Mouse (Mus musculus) neural tube, embryonic 13.5 days (tissue): ENCODE measurements around the gene 4930447C04Rik. TPM values are rescaled to one million over a fixed set of nuclear protein-coding genes. Genes with fewer than 3 reads are reported as not detected.

Experiments used
- ATAC-seq: fragments of 200-750 bp; cut with Nextera tagmentation; 2 replicates; pipeline ENCODE4 v1.8.0; 2017; ENCODE audit warnings: low read depth, mild to moderate bottlenecking, moderate TSS enrichment, moderate library complexity
- H3K27ac ChIP-seq: fragments of 300-500 bp; sonication (generic); replicated peaks from 2 replicates; pipeline ENCODE4 v1.5.1; 2015; ENCODE audit warnings: moderate library complexity, mild to moderate bottlenecking, inconsistent platforms
- H3K27me3 ChIP-seq: fragments of 300-500 bp; sonication (generic); 2 replicates; pipeline ENCODE4 v1.6.1; 2015; ENCODE audit warnings: mild to moderate bottlenecking, inconsistent platforms
- H3K36me3 ChIP-seq: fragments of 300-500 bp; sonication (generic); 2 replicates; pipeline ENCODE4 v1.6.1; 2015; ENCODE audit warnings: mild to moderate bottlenecking, inconsistent platforms
- H3K4me1 ChIP-seq: fragments of 300-500 bp; sonication (generic); replicated peaks from 2 replicates; pipeline ENCODE4 v1.6.1; 2015; ENCODE audit warnings: inconsistent platforms
- H3K4me2 ChIP-seq: fragments of 300-500 bp; sonication (generic); 2 replicates; pipeline ENCODE4 v1.6.1; 2015; ENCODE audit warnings: inconsistent platforms, mild to moderate bottlenecking, moderate library complexity
- H3K4me3 ChIP-seq: fragments of 300-500 bp; sonication (generic); 2 replicates; pipeline ENCODE4 v1.5.1; 2015; ENCODE audit warnings: mild to moderate bottlenecking, inconsistent platforms
- H3K9ac ChIP-seq: fragments of 300-500 bp; sonication (generic); 2 replicates; pipeline ENCODE4 v1.6.1; 2015; ENCODE audit warnings: moderate library complexity, mild to moderate bottlenecking, inconsistent platforms
- H3K9me3 ChIP-seq: fragments of 300-500 bp; sonication (generic); 2 replicates; pipeline ENCODE4 v1.6.1; 2016; ENCODE audit warnings: inconsistent platforms
- WGBS: fragments of 180-500 bp; shearing (Covaris S2); methylation state at CpG from one replicate; pipeline ENCODE4 v1.1.7; 2015; 5-methylcytosine and 5-hydroxymethylcytosine counted together
- polyA plus RNA-seq: library from polyadenylated mRNA; unstranded; fragments of >200 nt; fragmentation: Nextera tagmentation; extraction: Ambion mirVana; gene quantifications from 2 replicates; pipeline ENCODE4 v1.2.1, GENCODE M21; 2015

4930447C04Rik gene
- polyA plus RNA-seq, 1 experiment from 2014 or later, result 7.3 TPM

- no peak for ATAC-seq
- no peak overlapping the region for H3K27ac ChIP-seq
- no peaks in the 10 kb centered on the region for H3K9me3 ChIP-seq
- no peak overlapping the region for H3K9ac ChIP-seq
- H3K4me2 ChIP-seq, result no peak overlapping the region
- H3K36me3 ChIP-seq, result no peaks in the 10 kb centered on the region
- 72% methylated on average over 6 of the region's 6 CpGs for WGBS
- H3K27me3 ChIP-seq, result peaks cover 26% of the 10 kb centered on the region
- H3K4me3 ChIP-seq, result no peak overlapping the region
- H3K4me1 ChIP-seq, result no peaks in the 10 kb centered on the region
Measured at GRCm38 (mm10) chr12:72957829-72958424, 17.4 kb upstream of the 4930447C04Rik start.

GRCm38 (mm10) chr12:72954906-72955305, 14.3 kb upstream of the 4930447C04Rik start:
- Histone ChIP-seq H3K27ac (no peak overlapping the region), H3K27me3 (peaks cover 48% of the 10 kb centered on the region), H3K4me1 (no peaks in the 10 kb centered on the region), H3K36me3 (no peaks in the 10 kb centered on the region), H3K4me3 (no peak overlapping the region), H3K9me3 (no peaks in the 10 kb centered on the region), H3K9ac (no peak overlapping the region), H3K4me2 (no peak overlapping the region)
- WGBS, result 80% methylated on average over 4 of the region's 4 CpGs
- no peak for ATAC-seq

- Histone ChIP-seq H3K36me3 (no peaks in the 10 kb centered on the region), H3K27me3 (peaks cover 54% of the 10 kb centered on the region), H3K4me2 (no peak overlapping the region), H3K4me1 (no peaks in the 10 kb centered on the region), H3K4me3 (no peak overlapping the region), H3K27ac (no peak overlapping the region), H3K9me3 (no peaks in the 10 kb centered on the region), H3K9ac (no peak overlapping the region)
- no peak for ATAC-seq
- 83% methylated on average over 5 of the region's 5 CpGs for WGBS
Measured at GRCm38 (mm10) chr12:72953858-72954257, 13.3 kb upstream of the 4930447C04Rik start.

GRCm38 (mm10) chr12:72953089-72953488, 12.5 kb upstream of the 4930447C04Rik start:
- no peak for ATAC-seq
- H3K4me3 ChIP-seq, result no peak overlapping the region
- H3K36me3 ChIP-seq, result no peaks in the 10 kb centered on the region
- peaks cover 61% of the 10 kb centered on the region for H3K27me3 ChIP-seq
- WGBS, result 87% methylated on average over 5 of the region's 5 CpGs
- no peaks in the 10 kb centered on the region for H3K4me1 ChIP-seq
- H3K9ac ChIP-seq, result no peak overlapping the region
- H3K4me2 ChIP-seq, result no peak overlapping the region
- no peaks in the 10 kb centered on the region for H3K9me3 ChIP-seq
- no peak overlapping the region for H3K27ac ChIP-seq

DNA sequence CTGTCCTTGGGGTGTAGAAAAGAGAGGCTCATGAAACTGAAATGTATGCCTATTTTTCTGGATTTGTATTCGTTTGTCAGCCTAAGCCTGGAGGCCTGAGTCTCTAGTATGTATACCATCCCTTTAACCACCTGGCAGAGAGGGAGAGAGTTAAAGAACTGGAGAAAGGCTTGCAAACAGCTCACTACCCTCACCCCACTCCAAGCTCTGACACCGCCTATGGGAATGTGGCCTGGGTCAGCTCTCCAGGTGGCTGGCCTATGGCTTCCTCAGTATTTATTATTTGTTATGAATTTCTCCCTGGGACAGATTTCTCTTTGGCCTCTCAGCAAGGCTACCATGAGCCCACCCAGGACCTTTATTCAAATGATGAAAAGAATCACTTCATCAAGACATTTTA, 6.8 kb upstream of the 4930447C04Rik start:
- Histone ChIP-seq H3K4me3 (no peak overlapping the region), H3K4me1 (peaks cover 13% of the 10 kb centered on the region), H3K27ac (no peak overlapping the region), H3K36me3 (no peaks in the 10 kb centered on the region), H3K9me3 (no peaks in the 10 kb centered on the region), H3K4me2 (no peak overlapping the region), H3K27me3 (peaks cover 96% of the 10 kb centered on the region), H3K9ac (no peak overlapping the region)
- 31% methylated on average over 2 of the region's 2 CpGs for WGBS
- ATAC-seq, result no peak

DNA sequence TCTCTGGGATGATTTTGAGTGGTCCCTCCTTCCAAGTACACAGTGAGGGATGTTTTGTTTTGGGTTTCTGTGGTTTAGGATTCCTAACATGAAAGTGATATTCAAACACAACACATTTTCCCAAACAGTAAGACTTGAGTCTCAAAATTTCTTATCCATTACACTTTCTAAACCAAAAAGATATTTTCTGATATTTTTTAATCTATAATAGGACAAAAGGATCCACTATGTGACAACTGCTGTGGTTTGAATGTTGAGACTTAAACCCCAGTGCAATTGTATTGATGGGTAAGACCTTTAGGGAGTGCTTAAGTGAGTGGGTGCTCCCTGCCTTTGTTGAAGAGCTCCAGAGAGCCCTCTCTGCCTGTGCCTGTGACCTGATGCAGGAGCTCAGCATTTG, 6.2 kb upstream of the 4930447C04Rik start:
- H3K4me2 ChIP-seq, result no peak overlapping the region
- no peaks in the 10 kb centered on the region for H3K9me3 ChIP-seq
- no peak for ATAC-seq
- no peak overlapping the region for H3K9ac ChIP-seq
- H3K27me3 ChIP-seq, result peaks cover 98% of the 10 kb centered on the region
- no peaks in the 10 kb centered on the region for H3K36me3 ChIP-seq
- H3K4me3 ChIP-seq, result no peak overlapping the region
- peaks cover 13% of the 10 kb centered on the region for H3K4me1 ChIP-seq
- H3K27ac ChIP-seq, result no peak overlapping the region

DNA sequence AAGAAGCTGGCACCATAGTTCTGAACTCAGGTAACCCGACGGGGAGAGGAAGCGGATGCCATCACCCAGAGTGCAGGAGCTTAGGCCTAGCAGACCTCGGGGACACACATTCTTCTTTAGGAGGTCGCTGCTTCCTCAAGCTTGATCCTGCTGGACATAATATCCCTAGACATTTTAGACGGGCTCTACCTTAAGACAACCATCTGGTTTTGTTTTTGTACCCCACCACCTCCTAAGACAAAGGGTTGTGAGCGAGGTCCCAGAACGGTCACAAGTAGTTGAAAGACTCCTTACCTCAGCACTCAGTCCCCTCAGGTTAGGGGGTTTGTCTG, 5.5 kb upstream of the 4930447C04Rik start:
- Histone ChIP-seq H3K27ac (no peak overlapping the region), H3K9me3 (no peaks in the 10 kb centered on the region), H3K36me3 (no peaks in the 10 kb centered on the region), H3K4me2 (peak overlapping the region; percentile 57; the same call in 1 of the 2 replicates), H3K4me1 (peaks cover 13% of the 10 kb centered on the region), H3K9ac (no peak overlapping the region), H3K4me3 (peak overlapping the region; percentile 35), H3K27me3 (peaks cover 99% of the 10 kb centered on the region)
- WGBS, result 5% methylated on average over 8 of the region's 8 CpGs
- no peak for ATAC-seq

- H3K9me3 ChIP-seq, result no peaks in the 10 kb centered on the region
Measured at GRCm38 (mm10) chr12:72945301-72946063, 4.9 kb upstream of the 4930447C04Rik start.

GRCm38 (mm10) chr12:72944411-72945225, 4.0 kb upstream of the 4930447C04Rik start:
- H3K36me3 ChIP-seq, result no peaks in the 10 kb centered on the region
- H3K4me2 ChIP-seq, result peak overlapping the region; percentile 57
- H3K27me3 ChIP-seq, result peaks cover 99% of the 10 kb centered on the region
- H3K4me3 ChIP-seq, result peak overlapping the region; percentile 35
- H3K27ac ChIP-seq, result no peak overlapping the region
- peaks cover 19% of the 10 kb centered on the region for H3K4me1 ChIP-seq
- WGBS, result 2% methylated on average over 24 of the region's 24 CpGs
- no peak for ATAC-seq
- H3K9me3 ChIP-seq, result no peaks in the 10 kb centered on the region
- H3K9ac ChIP-seq, result no peak overlapping the region

More at GRCm38 (mm10) chr12:72945301-72946063, 4.9 kb upstream of the 4930447C04Rik start:
- Histone ChIP-seq H3K27ac (no peak overlapping the region), H3K4me3 (peak overlapping the region; percentile 35), H3K9ac (0 out of 2 replicates have a peak overlapping the region, but pooled peaks have one; percentile 17), H3K4me1 (peaks cover 13% of the 10 kb centered on the region), H3K36me3 (no peaks in the 10 kb centered on the region), H3K4me2 (peak overlapping the region; percentile 57), H3K27me3 (peaks cover 99% of the 10 kb centered on the region)
- peak; percentile 78 for ATAC-seq
- WGBS, result under 1% methylated on average over 59 of the region's 89 CpGs

- no peak overlapping the region for H3K4me3 ChIP-seq
- no peak for ATAC-seq
- H3K9me3 ChIP-seq, result no peaks in the 10 kb centered on the region
- H3K9ac ChIP-seq, result no peak overlapping the region
- H3K27me3 ChIP-seq, result peaks cover 100% of the 10 kb centered on the region
- H3K36me3 ChIP-seq, result no peaks in the 10 kb centered on the region
- H3K27ac ChIP-seq, result no peak overlapping the region
- H3K4me1 ChIP-seq, result peaks cover 22% of the 10 kb centered on the region
- 8% methylated on average over 2 of the region's 2 CpGs for WGBS
- no peak overlapping the region for H3K4me2 ChIP-seq
Measured at GRCm38 (mm10) chr12:72943574-72944110, 3.1 kb upstream of the 4930447C04Rik start.

- H3K4me3 ChIP-seq, result no peak overlapping the region
- WGBS, result 20% methylated on average over 6 of the region's 6 CpGs
- peaks cover 99% of the 10 kb centered on the region for H3K27me3 ChIP-seq
- no peak for ATAC-seq
- no peaks in the 10 kb centered on the region for H3K36me3 ChIP-seq
- no peak overlapping the region for H3K27ac ChIP-seq
- H3K9ac ChIP-seq, result no peak overlapping the region
- H3K4me2 ChIP-seq, result no peak overlapping the region
- peaks cover 22% of the 10 kb centered on the region for H3K4me1 ChIP-seq
- H3K9me3 ChIP-seq, result no peaks in the 10 kb centered on the region
Measured at GRCm38 (mm10) chr12:72942171-72942570, 1.6 kb upstream of the 4930447C04Rik start.
